Mouse (Mus musculus) heart, embryonic 14.5 days (tissue): ENCODE measurements around the gene Tex48. TPM values are rescaled to one million over a fixed set of nuclear protein-coding genes. Genes with fewer than 3 reads are reported as not detected.

Experiments used
- ATAC-seq: fragments of 200-750 bp; cut with Nextera tagmentation; 2 replicates; pipeline ENCODE4 v1.8.0; 2017; ENCODE audit warnings: low read depth, moderate TSS enrichment; ENCODE audit not compliant: insufficient number of reproducible peaks, insufficient read depth, low FRiP score
- H3K27ac ChIP-seq, 2 experiments: fragments of 200-500 bp in 1 of 2; fragments of 300-500 bp in 1 of 2; sonication (generic) in 1 of 2; replicated peaks in 1 of 2; 2 replicates each; pipeline ENCODE4 v1.5.1; 2012 to 2014; ENCODE audit warnings: low read depth in 2 of 2, low read length in 2 of 2, control low read depth in 1 of 2, mild to moderate bottlenecking in 1 of 2, mixed read lengths in 1 of 2; ENCODE audit not compliant: control insufficient read depth in 1 of 2, insufficient read depth in 1 of 2
- H3K27me3 ChIP-seq: fragments of 300-500 bp; sonication (generic); 2 replicates; pipeline ENCODE4 v1.6.1; 2014; ENCODE audit warnings: mild to moderate bottlenecking, low read length, control low read depth; ENCODE audit not compliant: control insufficient read depth, insufficient read depth
- H3K36me3 ChIP-seq: fragments of 300-500 bp; sonication (generic); 2 replicates; pipeline ENCODE4 v1.6.1; 2014; ENCODE audit warnings: mild to moderate bottlenecking, control low read depth, low read length, mixed read lengths; ENCODE audit not compliant: control insufficient read depth, insufficient read depth
- H3K4me1 ChIP-seq, 2 experiments: fragments of 200-500 bp in 1 of 2; fragments of 300-500 bp in 1 of 2; sonication (generic) in 1 of 2; 2 replicates each; pipeline ENCODE4 v1.6.1; 2012 to 2014; ENCODE audit warnings: low read length in 2 of 2, control low read depth in 1 of 2, mixed read lengths in 1 of 2; ENCODE audit not compliant: control insufficient read depth in 2 of 2, insufficient read depth in 2 of 2
- H3K4me2 ChIP-seq: fragments of 300-500 bp; sonication (generic); 2 replicates; pipeline ENCODE4 v1.6.1; 2014; ENCODE audit warnings: mild to moderate bottlenecking, low read length
- H3K4me3 ChIP-seq, 2 experiments: fragments of 200-500 bp in 1 of 2; fragments of 300-500 bp in 1 of 2; sonication (generic) in 1 of 2; 2 replicates each; pipeline ENCODE4 v1.5.1; 2012 to 2014; ENCODE audit warnings: low read length in 2 of 2, mild to moderate bottlenecking in 2 of 2, control low read depth in 1 of 2, low read depth in 1 of 2, moderate library complexity in 1 of 2; ENCODE audit not compliant: control insufficient read depth in 1 of 2, insufficient read depth in 1 of 2
- H3K9ac ChIP-seq: fragments of 300-500 bp; sonication (generic); 2 replicates; pipeline ENCODE4 v1.6.1; 2014; ENCODE audit warnings: mild to moderate bottlenecking, low read length
- H3K9me3 ChIP-seq: fragments of 300-500 bp; sonication (generic); 2 replicates; pipeline ENCODE4 v1.6.1; 2016; ENCODE audit warnings: low read length, control low read depth; ENCODE audit not compliant: control insufficient read depth
- WGBS: fragments of 180-500 bp; shearing (Covaris S2); extraction: QIAGEN DNeasy Blood & Tissue Kit; methylation state at CpG from one replicate; pipeline ENCODE4 v1.1.7; 2014; 5-methylcytosine and 5-hydroxymethylcytosine counted together
- polyA plus RNA-seq: library from polyadenylated mRNA; unstranded; fragments of >200 nt; fragmentation: Nextera tagmentation; extraction: Ambion mirVana; gene quantifications from 2 replicates; pipeline ENCODE4 v1.2.1, GENCODE M21; 2014

Tex48 gene
- not detected in 2 replicates for polyA plus RNA-seq

DNA sequence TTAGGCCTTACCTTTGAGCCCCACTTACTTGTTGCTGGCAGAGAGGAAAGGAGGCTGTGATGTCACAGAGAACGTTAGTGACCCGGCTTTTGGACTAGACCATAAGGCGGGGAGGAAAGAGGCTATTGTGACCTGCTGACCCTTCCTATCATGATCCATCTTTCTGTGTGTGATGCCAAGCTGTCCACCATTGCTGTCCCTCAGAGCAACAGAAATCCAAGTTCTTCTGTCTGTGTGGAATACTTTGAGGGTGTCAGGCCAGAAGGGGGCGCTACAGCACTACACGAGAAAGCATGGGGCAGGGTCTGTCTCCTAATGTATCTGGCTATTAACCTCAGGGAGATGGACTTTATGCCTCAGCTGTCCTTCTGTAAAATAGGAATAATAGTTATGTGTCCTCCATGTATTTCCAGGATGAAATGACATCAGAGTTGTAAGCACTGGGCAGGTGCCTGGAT, at the start of gene Tex48:
Gene Tex48, minus strand, starts transcription at position 51 of the 458 bp plus-strand sequence.
- H3K4me3 ChIP-seq, result no peak within 1 kb of the TSS
- H3K4me2 ChIP-seq, result no peak within 1 kb of the TSS
- H3K27me3 ChIP-seq, result no peaks in the 10 kb centered on the region
- H3K27ac ChIP-seq, result no peak within 1 kb of the TSS
- no peaks in the 10 kb centered on the region for H3K4me1 ChIP-seq
- H3K36me3 ChIP-seq, result no peaks in the 10 kb centered on the region
- 57% methylated on average over 5 of the region's 5 CpGs for WGBS
- no peak within 1 kb of the TSS for H3K9ac ChIP-seq
- H3K9me3 ChIP-seq, result no peaks in the 10 kb centered on the region
- ATAC-seq, result no peak

DNA sequence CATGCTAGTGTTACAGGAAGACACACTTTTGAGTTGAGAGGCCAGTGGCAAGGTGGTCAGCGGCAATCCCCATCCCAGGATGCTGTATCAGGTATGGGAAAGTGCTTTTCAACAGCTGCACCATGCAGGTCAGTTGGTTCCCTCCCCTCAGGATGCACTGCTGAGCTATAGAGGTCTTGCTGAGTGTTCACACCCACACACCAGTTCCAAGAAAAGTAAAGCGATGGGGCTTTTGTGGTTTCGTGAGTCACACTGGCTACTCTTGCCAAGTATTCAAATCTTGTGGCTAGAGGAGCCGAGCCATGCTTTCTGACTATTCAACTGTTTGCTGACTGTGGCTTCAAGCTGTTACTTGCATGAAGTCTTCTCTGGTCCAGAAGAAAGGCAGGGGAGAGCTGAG, 46.0 kb upstream of the Tex48 start:
- no peaks in the 10 kb centered on the region for H3K9me3 ChIP-seq
- H3K36me3 ChIP-seq, result no peaks in the 10 kb centered on the region
- H3K4me1 ChIP-seq, result no peaks in the 10 kb centered on the region
- ATAC-seq, result no peak
- no peak overlapping the region for H3K4me2 ChIP-seq
- no peak overlapping the region for H3K27ac ChIP-seq
- 67% methylated on average over 4 of the region's 4 CpGs for WGBS
- no peak overlapping the region for H3K9ac ChIP-seq
- no peaks in the 10 kb centered on the region for H3K27me3 ChIP-seq
- no peak overlapping the region for H3K4me3 ChIP-seq

DNA sequence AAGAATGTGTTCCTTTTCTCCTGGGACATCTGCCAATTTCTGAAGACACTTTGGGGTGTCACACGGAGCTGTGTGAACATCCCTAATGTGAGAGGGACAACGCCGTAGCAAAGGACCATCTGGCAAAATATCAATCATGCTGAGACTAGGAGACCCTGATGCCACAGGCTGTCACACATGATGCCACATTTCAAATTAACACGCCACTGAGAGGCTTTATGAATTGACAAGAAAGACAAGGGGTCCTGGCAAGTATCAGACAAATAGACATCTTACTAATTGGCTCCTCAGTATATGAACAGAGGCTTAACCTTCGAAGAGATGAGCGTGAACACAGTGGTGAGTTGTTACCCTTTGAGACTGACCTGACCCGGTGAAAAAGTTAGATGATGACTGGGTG, 43.5 kb upstream of the Tex48 start:
- no peaks in the 10 kb centered on the region for H3K36me3 ChIP-seq
- ATAC-seq, result no peak
- H3K9ac ChIP-seq, result no peak overlapping the region
- no peaks in the 10 kb centered on the region for H3K4me1 ChIP-seq
- 81% methylated on average over 7 of the region's 7 CpGs for WGBS
- no peak overlapping the region for H3K4me3 ChIP-seq
- H3K27ac ChIP-seq, result no peak overlapping the region
- H3K4me2 ChIP-seq, result no peak overlapping the region
- H3K9me3 ChIP-seq, result no peaks in the 10 kb centered on the region
- no peaks in the 10 kb centered on the region for H3K27me3 ChIP-seq

DNA sequence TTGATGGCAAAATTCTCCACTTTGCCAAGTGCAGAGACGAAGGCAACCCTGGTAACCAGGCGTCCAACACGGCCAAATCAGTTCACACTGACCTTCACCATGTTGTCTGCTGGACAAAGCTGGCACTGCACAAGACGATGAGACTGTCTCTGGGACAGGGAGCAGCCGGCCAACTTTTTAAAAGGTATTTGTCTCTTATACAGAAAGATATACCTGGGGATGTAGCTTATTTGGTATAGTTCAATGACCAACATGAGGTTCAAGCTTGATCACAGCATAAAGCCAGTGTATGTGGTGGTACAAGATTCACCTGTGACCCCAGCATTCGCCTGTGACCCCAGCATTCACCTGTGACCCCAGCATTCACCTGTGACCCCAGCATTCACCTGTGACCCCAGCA, 41.1 kb upstream of the Tex48 start, which contains the start of gene Gm11214:
Gene Gm11214, minus strand, starts transcription at position 101 of the 400 bp plus-strand sequence.
- WGBS, result 79% methylated on average over 6 of the region's 6 CpGs
- H3K9me3 ChIP-seq, result no peaks in the 10 kb centered on the region
- no peaks in the 10 kb centered on the region for H3K36me3 ChIP-seq
- H3K27me3 ChIP-seq, result no peaks in the 10 kb centered on the region
- H3K4me2 ChIP-seq, result no peak within 1 kb of the TSS
- H3K9ac ChIP-seq, result no peak within 1 kb of the TSS
- ATAC-seq, result no peak
- no peaks in the 10 kb centered on the region for H3K4me1 ChIP-seq
- no peak within 1 kb of the TSS for H3K27ac ChIP-seq
- H3K4me3 ChIP-seq, result no peak within 1 kb of the TSS

DNA sequence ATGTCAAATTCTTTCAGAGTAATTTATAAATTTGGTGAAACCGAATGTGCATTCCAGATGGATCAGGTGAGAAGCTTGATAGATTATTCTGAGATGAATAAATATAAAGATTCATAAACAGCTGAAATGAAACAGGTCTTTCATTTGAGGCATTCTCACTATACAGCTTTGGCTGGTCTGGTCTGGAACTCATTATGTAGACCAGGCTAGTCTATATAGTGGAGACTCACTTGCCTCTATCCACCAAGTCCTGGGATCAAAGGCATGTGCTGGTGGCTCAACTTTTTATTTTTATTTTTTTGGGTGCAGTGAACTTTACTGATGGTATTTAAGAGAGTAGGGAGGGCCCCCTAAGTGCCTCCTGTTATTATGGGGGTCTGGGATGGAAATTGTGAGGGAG, 39.6 kb upstream of the Tex48 start:
- Histone ChIP-seq H3K9ac (no peak overlapping the region), H3K9me3 (no peaks in the 10 kb centered on the region), H3K27me3 (no peaks in the 10 kb centered on the region), H3K4me1 (no peaks in the 10 kb centered on the region; a peak in 1 of 4 replicates), H3K4me2 (no peak overlapping the region), H3K36me3 (no peaks in the 10 kb centered on the region), H3K4me3 (no peak overlapping the region), H3K27ac (no peak overlapping the region)
- ATAC-seq, result no peak
- 74% methylated on average over 1 of the region's 1 CpGs for WGBS

DNA sequence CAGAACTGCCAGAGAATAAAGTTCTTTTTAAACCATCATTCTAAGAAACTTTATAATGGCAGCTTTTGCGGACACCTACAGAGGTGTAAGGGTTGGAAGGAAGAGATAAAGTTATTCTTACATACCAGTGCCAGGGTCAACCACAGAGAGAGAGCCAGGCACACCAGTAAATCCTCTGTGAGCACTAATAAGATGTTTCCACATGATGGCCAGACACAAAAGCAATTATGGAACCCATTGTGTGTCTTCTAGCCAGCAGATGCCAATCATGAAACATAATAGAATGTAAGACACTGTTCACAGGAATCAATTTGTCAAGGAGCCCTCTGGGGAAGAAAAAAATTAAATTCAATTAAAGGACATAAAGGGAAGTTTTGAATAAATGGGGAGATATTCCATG, 39.2 kb upstream of the Tex48 start:
- H3K9me3 ChIP-seq, result no peaks in the 10 kb centered on the region

DNA sequence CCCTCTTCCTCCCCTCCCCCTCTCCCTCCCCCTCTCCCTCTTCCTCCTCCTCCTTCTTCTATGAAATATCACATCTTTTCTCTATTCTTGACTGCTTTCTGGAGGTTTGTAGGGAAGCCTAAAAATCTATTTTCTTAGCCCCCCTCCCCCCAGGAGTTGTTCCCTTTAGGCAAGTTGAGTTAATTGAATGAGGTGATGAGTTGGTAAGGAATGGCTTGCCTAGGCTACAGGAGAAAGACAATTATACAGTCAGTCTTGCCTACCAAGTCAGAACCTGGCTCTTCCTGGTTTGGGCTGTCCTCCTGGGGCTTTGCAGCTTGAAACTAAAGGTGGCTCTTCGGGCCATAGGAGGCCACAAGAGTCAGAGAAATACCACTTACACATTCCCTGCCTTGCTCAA, 37.5 kb upstream of the Tex48 start:
- no peak overlapping the region for H3K4me2 ChIP-seq
- H3K9ac ChIP-seq, result no peak overlapping the region
- no peaks in the 10 kb centered on the region; a peak in 1 of 4 replicates for H3K4me1 ChIP-seq
- no peak overlapping the region for H3K27ac ChIP-seq
- H3K9me3 ChIP-seq, result no peaks in the 10 kb centered on the region
- ATAC-seq, result no peak
- H3K4me3 ChIP-seq, result no peak overlapping the region
- no peaks in the 10 kb centered on the region for H3K27me3 ChIP-seq
- H3K36me3 ChIP-seq, result no peaks in the 10 kb centered on the region
- 81% methylated on average over 1 of the region's 1 CpGs for WGBS

More for the DNA sequence above, 39.2 kb upstream of the Tex48 start:
- Histone ChIP-seq H3K36me3 (no peaks in the 10 kb centered on the region), H3K27me3 (no peaks in the 10 kb centered on the region), H3K4me1 (no peaks in the 10 kb centered on the region; a peak in 1 of 4 replicates), H3K27ac (no peak overlapping the region), H3K4me2 (no peak overlapping the region), H3K4me3 (no peak overlapping the region), H3K9ac (no peak overlapping the region)
- 59% methylated on average over 1 of the region's 1 CpGs for WGBS
- ATAC-seq, result no peak

DNA sequence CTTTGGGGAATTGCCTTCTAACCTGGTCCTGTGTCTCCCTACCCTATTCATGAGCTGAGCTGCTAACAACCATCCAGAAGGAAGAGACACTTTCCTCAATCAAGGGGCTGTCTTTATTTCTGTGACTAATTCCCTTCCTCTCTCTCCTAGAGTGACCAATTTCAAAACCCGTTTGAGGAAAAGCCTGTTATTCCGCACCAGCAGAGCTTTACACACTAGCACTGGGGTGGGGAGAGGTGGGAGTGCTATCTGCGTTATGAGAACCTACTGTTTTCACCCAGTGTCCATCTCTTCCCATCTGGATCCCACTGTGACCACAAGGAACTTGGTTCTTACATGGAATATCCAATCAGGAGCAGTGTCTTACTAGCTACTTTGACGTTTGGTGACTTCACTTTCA, 36.9 kb upstream of the Tex48 start:
- Histone ChIP-seq H3K27ac (no peak overlapping the region), H3K4me2 (no peak overlapping the region), H3K36me3 (no peaks in the 10 kb centered on the region), H3K9me3 (no peaks in the 10 kb centered on the region), H3K27me3 (no peaks in the 10 kb centered on the region), H3K9ac (no peak overlapping the region), H3K4me3 (no peak overlapping the region), H3K4me1 (no peaks in the 10 kb centered on the region; a peak in 1 of 4 replicates)
- no peak for ATAC-seq
- 41% methylated on average over 4 of the region's 4 CpGs for WGBS
